Comparison of ENCODE assay signal across 17 mouse cellular contexts in genomic region chr14:103706347-103706746, GRCm38 (mm10).
"Had no signal": no experiment of that assay in that cellular context is flagged by ENCODE, and none has a peak within 500 bp of the region (broad histone marks: within the 10 kb centered on the region; RNA-seq: fewer than 3 reads in every experiment).

No protein-coding gene starts in this region.

- H3K27me3 ChIP-seq: intestine, embryonic 15.5 days; kidney, embryonic 15.5 days; megakaryocyte, embryonic 14.5 days; midbrain, embryonic 12.5 days; neural tube, embryonic 13.5 days; stomach, embryonic 15.5 days had no signal

- H3K4me2 ChIP-seq: intestine, embryonic 15.5 days; kidney, embryonic 15.5 days; midbrain, embryonic 12.5 days; neural tube, embryonic 13.5 days; stomach, embryonic 15.5 days had no signal

- DNase-seq: kidney, adult 18-20 months; kidney, postnatal 14 days; lung, adult 2 months; lung, postnatal 36 days; right cerebral cortex, postnatal 14 days; thymus, adult 2 months; thymus, postnatal 25 days had no signal

- H3K4me1 ChIP-seq: intestine, embryonic 15.5 days; kidney, embryonic 15.5 days; megakaryocyte, embryonic 14.5 days; midbrain, embryonic 12.5 days; neural tube, embryonic 13.5 days; stomach, embryonic 15.5 days had no signal

- H3K27ac ChIP-seq: intestine, embryonic 15.5 days; kidney, embryonic 15.5 days; left cerebral cortex, adult 2 months; limb, embryonic 10.5 days; midbrain, embryonic 12.5 days; neural tube, embryonic 13.5 days; stomach, embryonic 15.5 days had no signal

- H3K9me3 ChIP-seq: intestine, embryonic 15.5 days; kidney, embryonic 15.5 days; limb, embryonic 10.5 days; megakaryocyte, embryonic 14.5 days; midbrain, embryonic 12.5 days; neural tube, embryonic 13.5 days; stomach, embryonic 15.5 days had no signal

- H3K9ac ChIP-seq: intestine, embryonic 15.5 days; kidney, embryonic 15.5 days; midbrain, embryonic 12.5 days; neural tube, embryonic 13.5 days; stomach, embryonic 15.5 days had no signal

- H3K36me3 ChIP-seq: intestine, embryonic 15.5 days; limb, embryonic 10.5 days; stomach, embryonic 15.5 days had no signal

- ATAC-seq: intestine, embryonic 15.5 days; lung, postnatal 0 days; midbrain, embryonic 16.5 days had no signal

- H3K4me3 ChIP-seq: intestine, embryonic 15.5 days; kidney, embryonic 15.5 days; left cerebral cortex, adult 2 months; limb, embryonic 10.5 days; megakaryocyte, embryonic 14.5 days; midbrain, embryonic 12.5 days; neural tube, embryonic 13.5 days; stomach, embryonic 15.5 days had no signal
